Mouse (Mus musculus): ENCODE measurements around the gene Pidd1. TPM values are rescaled to one million over a fixed set of nuclear protein-coding genes. Genes with fewer than 3 reads are reported as not detected.

Gene Pidd1
- 6.9 to 9.3 TPM (median 7.8 TPM) in 4 replicates for total RNA-seq (2023)

GRCm38 (mm10) chr7:141443828-141444237 lies at the start of gene Pidd1:
Pidd1 (minus strand) TSS chr7:141444025.

GRCm38 (mm10) chr7:141475011-141475804 lies 31.4 kb upstream of the Pidd1 start, which contains the start of the genes Polr2l and Tspan4:
Polr2l (minus strand) TSS chr7:141475132.
Tspan4 (plus strand) TSS chr7:141475240.

GRCm38 (mm10) chr7:141467230-141468030 lies 23.6 kb upstream of the Pidd1 start, which contains the start of gene Cd151:
Cd151 (plus strand) TSS chr7:141467392.

GRCm38 (mm10) chr7:141460391-141461113 lies 16.7 kb upstream of the Pidd1 start, which contains the start of gene Cracr2b:
Cracr2b (plus strand) TSS chr7:141461094.

GRCm38 (mm10) chr7:141454967-141455551 lies 11.2 kb upstream of the Pidd1 start, which contains the start of gene Pnpla2:
Pnpla2 (plus strand) TSS chr7:141455198.

GRCm38 (mm10) chr7:141447110-141447991 lies 3.5 kb upstream of the Pidd1 start, which contains the start of gene Rplp2:
Rplp2 (plus strand) TSS chr7:141447370.

GRCm38 (mm10) chr7:141437178-141438120 lies 6.4 kb downstream of the Pidd1 start, which contains the start of gene Slc25a22:
Slc25a22 (minus strand) TSS chr7:141437892.

GRCm38 (mm10) chr7:141429310-141429709 lies 14.5 kb downstream of the Pidd1 start, which contains the start of gene Cend1:
Cend1 (minus strand) TSS chr7:141429491.

GRCm38 (mm10) chr7:141413809-141414584 lies 29.8 kb downstream of the Pidd1 start, which contains the start of gene Gatd1:
Gatd1 (minus strand) TSS chr7:141414136.

GRCm38 (mm10) chr7:141391625-141392551 lies 51.9 kb downstream of the Pidd1 start, which contains the start of gene Taldo1:
Taldo1 (plus strand) TSS chr7:141392199.

Other genes starting within 250 kb of the Pidd1 start
- gene Lrrc56, start 249.9 kb downstream of the Pidd1 start, total RNA-seq (2023): 6.4 to 9.6 TPM (median 7.2 TPM) in 4 replicates
- 3.9 to 5.0 TPM (median 4.8 TPM) in 4 replicates for gene Lmntd2, start 229.9 kb downstream of the Pidd1 start, total RNA-seq (2023)
- gene Rassf7, start 228.2 kb downstream of the Pidd1 start, total RNA-seq (2023): 8.9 to 16.1 TPM (median 13.3 TPM) in 4 replicates
- 147 to 159 TPM (median 152 TPM) in 4 replicates for gene Phrf1, start 215.2 kb downstream of the Pidd1 start, total RNA-seq (2023)
- gene Irf7, start 177.5 kb downstream of the Pidd1 start, total RNA-seq (2023): 33.8 to 42.4 TPM (median 37.0 TPM) in 4 replicates
- gene Cdhr5, start 167.2 kb downstream of the Pidd1 start, total RNA-seq (2023): not detected in 4 replicates
- gene Sct, start 164.9 kb downstream of the Pidd1 start, total RNA-seq (2023): not detected in 4 replicates
- gene Drd4, start 152.0 kb downstream of the Pidd1 start, total RNA-seq (2023): not detected in 4 replicates
- 33.5 to 54.6 TPM (median 42.7 TPM) in 4 replicates for gene Deaf1, start 116.3 kb downstream of the Pidd1 start, total RNA-seq (2023)
- gene Tmem80, start 116.3 kb downstream of the Pidd1 start, total RNA-seq (2023): 15.2 to 22.8 TPM (median 16.4 TPM) in 4 replicates
- 1.0 to 1.3 TPM in 2 of 4 replicates, not detected in the others for gene Eps8l2, start 105.1 kb downstream of the Pidd1 start, total RNA-seq (2023)
- gene Taldo1, start 51.8 kb downstream of the Pidd1 start, total RNA-seq (2023): 130 to 142 TPM (median 131 TPM) in 4 replicates
- 31.5 to 40.0 TPM (median 35.3 TPM) in 4 replicates for gene Gatd1, start 29.9 kb downstream of the Pidd1 start, total RNA-seq (2023)
- gene Cend1, start 14.5 kb downstream of the Pidd1 start, total RNA-seq (2023): not detected in 4 replicates
- 37.9 to 49.5 TPM (median 44.6 TPM) in 4 replicates for gene Slc25a22, start 6.1 kb downstream of the Pidd1 start, total RNA-seq (2023)
- gene Rplp2, start 3.3 kb upstream of the Pidd1 start, total RNA-seq (2023): 2,356 to 2,462 TPM (median 2,431 TPM) in 4 replicates
- 48.4 to 57.9 TPM (median 51.2 TPM) in 4 replicates for gene Pnpla2, start 11.2 kb upstream of the Pidd1 start, total RNA-seq (2023)
- gene Cracr2b, start 17.1 kb upstream of the Pidd1 start, total RNA-seq (2023): not detected in 4 replicates
- gene Cd151, start 23.4 kb upstream of the Pidd1 start, total RNA-seq (2023): 11.2 to 13.1 TPM (median 12.1 TPM) in 4 replicates
- 14.1 to 17.7 TPM (median 14.9 TPM) in 4 replicates for gene Polr2l, start 31.1 kb upstream of the Pidd1 start, total RNA-seq (2023)
- gene Tspan4, start 31.2 kb upstream of the Pidd1 start, total RNA-seq (2023): 1.0 to 2.8 TPM (median 1.1 TPM) in 4 replicates
- gene Chid1, start 95.8 kb upstream of the Pidd1 start, total RNA-seq (2023): 18.5 to 24.9 TPM (median 20.6 TPM) in 4 replicates
- 35.6 to 44.2 TPM (median 42.8 TPM) in 4 replicates for gene Ap2a2, start 118.1 kb upstream of the Pidd1 start, total RNA-seq (2023)
- not detected in 4 replicates for gene Muc6, start 211.3 kb upstream of the Pidd1 start, total RNA-seq (2023)
- gene Muc2, start 246.3 kb upstream of the Pidd1 start, total RNA-seq (2023): 0.72 TPM in 1 of 4 replicates, not detected in the others

Data from B cell, adult 62 days (primary cell).